Mouse (Mus musculus): ENCODE data around the gene Nyap1. TPM values are rescaled to one million over a fixed set of nuclear protein-coding genes. Genes with fewer than 3 reads are reported as not detected.
"Not testable (repeated sequence)": the region's sequence is repeated elsewhere in the genome, so short reads cannot be mapped to it uniquely, and the experiment has no call there.

Nyap1 gene
- polyA plus RNA-seq, 2 experiments from 2014 or later: 0.11 TPM; not detected in 1

DNA sequence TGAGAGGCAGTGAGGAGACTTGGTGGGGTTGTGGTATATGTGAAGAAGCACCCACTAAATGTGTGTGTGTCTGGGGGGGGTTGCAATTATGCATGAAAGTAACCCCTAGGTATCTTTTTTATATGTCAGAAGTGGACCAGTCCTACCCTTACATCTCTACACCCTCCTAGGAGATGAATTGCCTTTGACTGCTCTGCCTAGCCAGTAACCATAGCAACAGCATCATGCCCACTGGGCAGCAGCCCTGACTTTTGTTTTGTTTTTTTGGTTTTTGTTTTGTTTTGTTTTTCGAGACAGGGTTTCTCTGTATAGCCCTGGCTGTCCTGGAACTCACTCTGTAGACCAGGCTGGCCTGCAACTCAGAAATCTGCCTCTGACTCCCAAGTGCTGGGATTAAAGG lies 27.1 kb upstream of the Nyap1 start:
- no peak for ATAC-seq

GRCm38 (mm10) chr5:137766270-137766669 lies 24.9 kb upstream of the Nyap1 start:
- ATAC-seq: no peak

DNA sequence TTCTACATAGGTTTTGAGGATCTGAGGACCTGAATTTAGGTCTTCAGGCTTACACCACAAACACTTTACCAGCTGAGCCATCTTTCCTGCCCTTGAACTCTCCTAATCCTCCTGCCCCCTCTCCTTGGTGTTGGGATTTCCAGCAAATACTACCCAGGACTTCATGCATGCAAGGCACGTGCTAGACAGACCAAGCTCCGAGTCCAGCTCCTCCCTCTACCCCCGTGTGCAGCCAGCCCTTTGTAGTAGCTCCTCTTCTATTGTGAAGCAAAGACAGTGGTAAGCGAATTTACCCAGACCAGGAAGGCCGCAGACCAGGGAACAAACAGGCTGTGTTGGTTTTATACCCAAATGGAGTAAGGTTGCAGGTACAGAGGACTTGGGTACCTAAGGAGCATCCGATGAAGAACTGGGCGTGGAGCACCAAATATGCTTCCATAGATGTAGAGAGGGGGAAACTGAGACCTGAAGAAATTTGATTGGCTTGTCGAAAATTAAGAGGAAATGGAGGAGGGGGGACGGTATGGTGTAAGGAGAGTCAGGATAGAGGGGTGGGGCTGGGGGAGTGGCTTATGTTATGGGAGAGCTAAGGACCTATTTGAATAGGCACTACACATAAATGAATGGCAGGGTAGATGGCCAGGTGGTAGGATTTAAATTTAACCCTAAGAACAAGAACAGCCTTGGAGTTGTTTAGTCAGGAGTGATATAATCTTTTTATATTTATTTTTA lies 23.4 kb upstream of the Nyap1 start:
- ATAC-seq: no peak

DNA sequence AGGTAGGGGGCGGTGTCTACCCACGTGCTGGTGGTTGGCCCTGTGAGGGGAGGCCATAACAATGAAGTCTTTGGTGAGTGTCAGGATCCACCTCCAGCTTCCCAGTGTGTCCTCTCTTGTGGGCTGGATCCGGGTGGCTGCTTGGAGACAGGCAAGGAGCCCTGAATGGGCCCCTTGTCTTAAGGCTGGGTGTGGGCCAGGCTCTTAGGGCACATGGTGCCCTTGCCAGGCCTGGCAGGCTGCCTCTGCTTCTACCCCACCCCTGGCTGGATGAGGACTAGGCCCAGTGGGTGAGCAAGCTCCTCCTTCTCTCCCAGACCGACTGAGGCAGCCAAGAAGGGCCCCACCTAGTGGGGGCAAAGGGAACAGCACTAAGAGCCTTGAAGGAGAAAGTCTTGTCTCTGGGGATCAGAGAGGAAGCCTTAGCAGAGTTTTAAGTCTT lies 18.6 kb upstream of the Nyap1 start:
- peak; percentile 75 for ATAC-seq

DNA sequence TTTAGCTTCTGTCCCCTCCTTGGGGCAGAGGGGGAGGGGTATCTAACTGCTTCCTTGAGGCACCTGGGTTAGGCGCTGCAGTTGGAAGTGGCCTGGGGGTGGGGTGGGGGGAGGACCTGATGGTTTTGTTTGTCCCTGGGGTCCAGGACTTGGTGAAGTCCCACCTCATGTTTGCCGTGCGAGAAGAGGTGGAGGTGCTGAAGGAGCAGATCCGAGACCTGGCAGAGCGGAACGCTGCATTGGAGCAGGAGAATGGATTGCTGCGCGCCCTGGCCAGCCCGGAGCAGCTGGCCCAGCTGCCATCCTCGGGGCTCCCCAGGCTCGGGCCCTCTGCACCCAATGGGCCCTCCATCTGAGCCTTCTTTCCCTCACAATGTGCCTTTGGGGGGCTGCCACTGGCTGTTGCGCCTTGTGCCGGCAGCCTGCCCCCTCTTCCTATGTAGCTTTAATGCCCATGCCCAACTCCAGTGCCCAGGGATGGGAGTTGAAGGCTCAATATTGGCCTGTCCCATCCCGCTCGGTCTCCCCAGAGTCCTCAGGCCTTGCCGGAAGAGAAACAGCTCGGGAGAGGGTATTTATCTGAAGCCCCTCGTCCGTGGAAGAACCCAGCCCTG lies 17.6 kb upstream of the Nyap1 start:
- ATAC-seq: no peak

DNA sequence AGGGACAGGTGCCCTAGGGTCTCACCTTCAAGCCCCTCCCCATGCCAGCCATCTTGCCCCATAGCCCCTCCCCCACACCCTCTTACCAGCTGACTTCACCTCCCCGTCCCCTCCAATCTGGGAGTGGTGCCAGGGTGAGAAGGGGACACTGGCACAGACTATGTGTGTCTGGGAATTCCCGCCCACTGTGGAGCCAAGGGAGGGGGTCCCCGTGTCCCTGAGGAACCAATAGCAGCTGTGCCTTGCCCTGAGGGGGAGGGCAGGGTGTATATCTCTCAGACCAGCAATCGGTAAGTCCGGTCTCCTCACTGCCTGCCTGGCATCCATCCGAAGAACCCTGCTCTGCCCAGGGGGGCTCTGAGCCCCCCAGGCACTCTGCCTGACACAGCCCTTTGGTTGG lies 16.5 kb upstream of the Nyap1 start:
- ATAC-seq: no peak

GRCm38 (mm10) chr5:137756882-137757661 lies 15.7 kb upstream of the Nyap1 start:
- peak; percentile 79 for ATAC-seq

DNA sequence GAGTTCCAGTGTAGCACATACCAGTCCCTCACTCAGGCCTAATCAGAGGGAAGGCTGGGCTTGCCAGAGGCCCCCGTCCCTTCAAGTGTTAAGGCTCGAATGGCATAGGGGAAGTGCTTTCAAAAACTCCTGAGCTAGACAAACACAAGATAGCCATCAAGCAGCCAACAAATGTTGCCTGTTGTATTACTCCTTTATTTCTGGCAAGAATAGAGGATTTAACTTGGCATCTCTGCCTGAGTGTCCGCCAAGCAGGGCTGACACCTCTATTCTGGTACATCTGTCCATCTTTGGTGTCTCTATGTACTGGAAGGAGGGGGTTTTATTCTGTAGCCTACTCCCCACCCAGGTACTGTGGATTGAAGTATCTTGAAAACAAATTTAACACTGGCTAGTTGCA lies 14.7 kb upstream of the Nyap1 start:
- no peak for ATAC-seq

- no peak for ATAC-seq
These were observed 14.0 kb upstream of the Nyap1 start for GRCm38 (mm10) chr5:137755425-137755824.

DNA sequence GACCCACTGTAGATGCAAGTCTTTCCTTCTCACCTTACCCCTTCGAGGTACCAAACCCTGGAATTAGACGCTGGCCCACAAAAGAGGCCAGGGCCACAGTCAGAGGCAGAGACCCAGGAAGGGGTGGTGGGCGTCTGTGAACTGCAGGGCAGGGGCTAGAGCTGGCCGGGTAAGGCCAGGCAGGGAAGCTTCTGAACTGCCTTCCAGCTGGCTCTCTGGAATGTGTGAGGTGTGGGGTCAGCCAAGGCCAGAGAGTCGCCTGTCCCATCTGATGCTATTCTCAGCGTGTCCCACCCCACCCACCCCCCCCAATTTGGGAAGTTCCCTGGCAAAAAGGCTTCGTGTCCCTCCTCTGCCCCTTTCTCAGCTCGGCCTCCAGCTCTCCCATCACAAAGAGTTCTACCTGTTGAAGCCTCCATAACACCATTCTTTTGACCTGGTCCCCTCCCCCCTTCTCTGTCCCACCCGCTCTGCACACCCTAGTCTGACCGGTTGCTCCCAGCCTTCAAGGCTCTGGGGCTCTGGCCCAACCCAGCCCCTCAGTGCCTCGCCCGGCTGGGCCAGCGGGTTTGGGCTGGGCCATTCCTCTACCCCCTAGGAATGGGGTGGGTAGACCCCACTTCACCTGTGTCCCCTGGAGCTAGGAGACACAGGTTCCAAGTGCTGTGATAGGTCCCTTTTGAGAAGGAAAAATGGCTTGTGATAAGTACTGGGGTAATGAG lies 11.9 kb upstream of the Nyap1 start:
- ATAC-seq: no peak

DNA sequence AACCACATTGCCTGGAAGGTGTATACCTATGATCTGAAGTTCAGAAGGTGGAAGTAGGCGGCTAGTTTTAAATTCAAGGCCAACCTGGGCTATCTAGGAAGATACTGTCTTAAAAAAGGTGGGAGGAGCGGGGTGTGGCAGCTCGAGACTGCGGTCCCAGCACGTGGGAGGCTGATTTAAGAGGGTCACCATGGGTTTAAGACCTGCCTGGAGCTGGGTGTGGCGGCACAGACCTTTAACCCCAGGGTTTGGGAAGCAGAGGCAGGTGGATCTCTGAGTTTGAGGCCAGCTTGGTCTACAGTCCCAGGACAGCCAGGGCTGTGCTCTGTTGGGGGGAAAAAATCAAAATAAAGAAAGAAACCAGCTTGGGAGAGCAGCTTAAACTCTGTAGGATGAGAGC lies 10.6 kb upstream of the Nyap1 start:
- no peak for ATAC-seq

GRCm38 (mm10) chr5:137751221-137751887 lies 9.9 kb upstream of the Nyap1 start:
- ATAC-seq: no peak

DNA sequence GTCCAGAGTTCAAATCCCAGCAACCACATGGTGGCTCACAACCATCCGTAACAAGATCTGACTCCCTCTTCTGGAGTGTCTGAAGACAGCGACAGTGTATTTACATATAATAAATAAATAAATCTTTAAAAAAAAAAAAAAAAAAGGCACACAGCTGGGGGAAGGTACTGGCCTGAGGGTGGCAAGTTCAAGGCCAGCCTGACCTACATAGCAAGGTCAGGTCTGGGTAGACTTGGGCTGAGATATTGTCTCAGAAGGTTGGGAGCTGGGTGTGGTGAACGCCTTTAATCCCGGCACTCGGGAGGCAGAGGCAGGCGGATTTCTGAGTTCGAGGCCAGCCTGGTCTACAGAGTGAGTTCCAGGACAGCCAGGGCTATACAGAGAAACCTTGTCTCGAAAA lies 8.8 kb upstream of the Nyap1 start:
- ATAC-seq: not testable (repeated sequence)

DNA sequence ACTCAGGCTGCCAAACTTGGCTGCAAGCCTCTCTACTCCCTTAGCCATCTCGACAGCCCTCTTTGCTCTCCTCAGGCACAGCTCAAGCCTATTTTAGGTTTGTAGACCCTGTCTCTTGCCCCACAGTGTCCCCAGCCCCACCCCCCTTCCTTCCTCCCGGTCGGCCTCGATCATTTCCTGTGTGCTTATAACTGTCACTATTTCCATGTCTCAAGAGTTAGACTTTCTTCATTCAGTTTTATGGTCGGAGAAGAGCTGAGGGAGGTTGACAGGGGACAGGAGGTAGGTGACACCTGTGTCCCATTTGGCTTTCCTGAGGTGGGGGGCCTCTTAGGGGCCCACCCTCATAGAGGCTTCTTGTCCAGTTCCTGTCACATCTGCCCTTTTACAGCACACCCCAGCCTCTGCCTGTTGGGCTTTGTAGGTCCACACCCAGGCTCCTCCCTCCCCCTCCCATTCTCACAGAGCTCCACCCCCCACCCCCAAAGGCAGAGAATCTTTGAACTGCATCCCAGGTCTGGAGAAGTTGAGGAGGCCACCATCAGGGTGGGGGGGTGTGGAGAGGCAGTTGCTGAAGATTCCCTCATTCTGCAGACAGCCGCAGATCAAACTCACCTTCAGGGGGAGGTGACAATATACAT lies 7.9 kb upstream of the Nyap1 start:
- ATAC-seq: peak; percentile 33

DNA sequence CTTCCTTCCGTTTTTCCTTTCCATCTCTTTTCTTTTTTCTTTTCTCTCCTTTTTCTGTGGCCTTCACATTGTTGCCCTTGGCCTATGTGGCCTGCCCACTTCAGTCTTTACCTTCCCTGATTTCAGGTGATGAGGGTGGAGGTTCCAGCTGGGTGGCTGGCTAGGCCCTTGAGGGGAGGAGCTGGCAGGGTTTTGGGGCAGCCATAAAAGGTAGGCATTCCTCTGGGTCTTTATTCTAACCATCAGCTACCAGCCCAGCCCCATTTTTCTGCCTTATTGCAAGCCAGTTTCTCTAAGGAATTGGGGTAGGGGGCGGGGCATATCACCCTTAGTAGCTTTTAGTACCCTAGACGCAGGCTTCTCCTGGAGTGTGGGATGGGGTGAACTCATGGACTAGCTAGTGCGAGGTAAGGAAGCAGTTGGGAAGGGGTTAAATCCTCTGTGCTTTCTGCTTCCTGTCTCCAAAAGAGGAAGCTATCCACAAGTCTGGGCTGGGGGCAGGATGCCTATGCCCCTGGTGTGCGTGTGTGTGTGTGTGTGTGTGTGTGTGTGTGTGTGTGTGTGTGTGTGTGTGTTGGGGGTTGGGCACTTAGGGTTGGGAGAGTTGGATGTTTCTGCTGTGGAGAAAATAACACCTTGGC lies 6.8 kb upstream of the Nyap1 start:
- ATAC-seq: peak; percentile 18

DNA sequence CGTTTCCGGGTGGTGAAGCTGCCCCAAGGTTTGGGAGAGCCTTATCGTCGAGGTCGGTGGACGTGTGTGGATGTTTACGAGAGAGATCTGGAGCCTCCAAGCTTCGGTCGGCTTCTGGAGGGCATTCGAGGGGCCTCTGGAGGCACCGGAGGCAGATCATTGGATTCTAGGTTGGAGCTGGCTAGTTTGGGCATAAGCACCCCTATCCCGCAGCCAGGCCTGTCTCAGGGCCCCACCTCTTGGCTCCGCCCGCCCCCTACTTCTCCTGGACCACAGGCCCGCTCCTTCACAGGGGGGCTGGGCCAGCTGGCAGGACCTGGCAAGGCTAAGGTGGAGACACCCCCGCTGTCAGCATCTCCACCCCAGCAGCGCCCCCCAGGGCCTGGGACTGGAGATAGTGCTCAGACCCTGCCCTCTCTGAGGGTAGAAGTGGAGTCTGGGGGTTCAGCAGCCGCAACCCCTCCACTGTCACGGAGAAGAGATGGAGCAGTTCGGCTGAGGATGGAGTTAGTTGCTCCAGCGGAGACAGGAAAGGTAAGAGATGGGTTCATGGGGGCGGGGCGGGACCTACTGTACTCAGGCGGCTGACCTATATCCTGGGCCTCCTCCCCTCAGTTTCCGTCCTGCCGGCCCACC lies 6.0 kb upstream of the Nyap1 start:
- peak; percentile 18 for ATAC-seq

DNA sequence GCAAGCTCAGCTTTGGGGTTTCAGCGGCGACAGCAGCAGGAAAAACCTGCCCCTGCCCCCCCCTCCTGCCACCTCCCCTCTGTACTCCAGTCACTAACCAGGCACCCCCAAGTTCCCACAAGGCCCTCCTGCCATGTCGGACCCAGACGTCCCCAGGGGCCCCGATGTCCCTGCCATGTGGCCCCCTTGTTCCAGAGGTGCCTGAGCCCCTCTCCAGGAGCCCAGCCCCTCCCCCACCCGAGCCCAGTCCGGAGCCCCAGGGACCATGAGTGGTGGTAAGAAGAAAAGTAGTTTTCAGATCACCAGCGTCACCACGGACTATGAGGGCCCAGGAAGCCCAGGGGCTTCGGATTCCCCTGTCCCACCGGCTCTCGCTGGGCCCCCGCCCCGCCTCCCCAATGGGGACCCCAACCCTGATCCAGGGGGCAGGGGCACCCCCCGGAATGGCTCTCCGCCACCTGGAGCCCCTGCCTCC lies 5.5 kb upstream of the Nyap1 start:
- no peak for ATAC-seq

DNA sequence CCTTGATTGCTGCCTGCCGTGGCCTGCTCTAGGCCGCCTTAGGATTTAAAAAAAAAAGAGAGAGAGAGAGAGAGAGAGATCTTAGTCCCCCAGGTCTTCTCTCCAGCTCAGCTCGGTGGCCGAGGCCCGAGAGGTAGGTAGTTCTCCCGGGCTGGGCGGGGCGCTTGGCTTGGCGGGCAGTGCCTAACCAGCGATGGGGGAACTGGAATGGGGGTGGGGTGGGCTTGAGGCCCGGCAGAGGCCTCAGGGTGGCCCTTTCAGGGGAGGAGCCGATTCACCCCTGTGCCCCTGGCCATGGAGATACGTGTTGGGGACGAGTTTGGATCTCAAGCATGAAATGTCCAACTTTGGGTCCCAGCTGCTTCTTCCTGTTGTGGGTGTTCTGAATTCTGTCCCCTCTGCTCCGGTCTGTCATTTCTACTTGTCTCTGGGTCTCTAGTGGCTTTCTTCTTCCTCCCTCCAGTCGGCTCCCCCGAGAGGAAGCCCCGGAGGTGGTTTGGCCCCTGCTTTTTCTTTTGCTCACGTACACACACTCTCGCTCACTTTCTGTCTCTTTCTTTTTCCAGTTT lies 5.0 kb upstream of the Nyap1 start:
- ATAC-seq: peak; percentile 3

DNA sequence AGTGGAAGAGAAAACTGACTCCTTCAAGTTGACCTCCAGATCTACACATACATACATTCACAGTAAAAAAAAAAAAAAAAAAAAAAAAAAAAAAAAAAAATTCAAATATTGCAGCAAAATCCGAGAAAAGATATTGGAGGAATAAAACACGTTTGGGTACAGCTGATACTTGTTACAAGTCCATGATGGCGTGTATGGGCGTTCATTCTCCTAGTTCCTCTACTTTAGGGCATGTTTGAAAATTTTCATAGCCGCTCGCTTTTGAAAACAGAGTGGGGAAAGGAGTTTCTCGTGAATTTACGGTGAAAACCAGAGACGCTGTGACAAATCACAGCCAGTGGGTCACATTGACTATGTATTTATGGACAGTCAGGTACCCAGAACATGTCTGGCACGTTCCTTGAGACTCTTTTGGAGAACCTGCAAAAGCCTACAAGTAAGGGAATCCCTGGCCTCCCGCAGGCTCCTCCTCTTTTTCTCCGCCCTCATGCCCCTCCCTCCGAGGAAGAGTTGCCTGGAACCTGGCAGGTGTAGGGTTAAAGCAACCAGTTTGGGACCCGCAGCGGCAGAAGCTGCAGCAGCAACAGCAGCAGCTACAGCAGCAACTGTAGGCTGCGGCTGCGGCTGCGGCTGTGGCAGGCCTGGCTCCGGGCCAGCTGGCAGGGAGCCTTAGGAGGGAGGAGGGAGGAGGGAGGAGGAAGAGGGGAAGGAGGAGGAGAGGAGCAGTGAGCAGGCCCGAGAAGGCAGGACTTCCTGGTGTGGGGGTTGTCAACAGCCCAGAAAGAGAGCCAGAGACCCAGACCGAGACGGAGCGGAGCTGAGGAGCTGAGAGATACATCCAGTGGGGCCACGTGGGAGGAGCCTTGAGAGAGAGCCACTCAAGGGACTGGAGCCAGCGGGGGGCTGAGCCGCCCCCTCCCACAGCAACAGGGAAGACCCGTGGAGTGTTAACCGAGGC lies 4.1 kb upstream of the Nyap1 start, which contains the start of gene Tsc22d4:
Gene Tsc22d4, plus strand, starts transcription at position 517 of the 958 bp plus-strand sequence.
- ATAC-seq: peak; percentile 77
